Mouse (Mus musculus) lung, embryonic 15.5 days (tissue): ENCODE results near the gene Cyp3a25. TPM values are rescaled to one million over a fixed set of nuclear protein-coding genes. Genes with fewer than 3 reads are reported as not detected.
"Not testable (repeated sequence)": the region's sequence is repeated elsewhere in the genome, so short reads cannot be mapped to it uniquely, and the experiment has no call there.

ENCODE experiments used
- ATAC-seq: fragments of 200-750 bp; cut with Nextera tagmentation; 2 replicates; pipeline ENCODE4 v1.8.0; 2017; ENCODE audit warnings: moderate number of reproducible peaks, borderline replicate concordance; ENCODE audit not compliant: low FRiP score, low TSS enrichment; ENCODE audit errors: extremely low read depth
- H3K27ac ChIP-seq: fragments of 300-500 bp; sonication (generic); 2 replicates; pipeline ENCODE4 v1.5.1; 2015; ENCODE audit warnings: moderate library complexity, mild to moderate bottlenecking, inconsistent platforms
- H3K27me3 ChIP-seq: fragments of 300-500 bp; sonication (generic); 2 replicates; pipeline ENCODE4 v1.6.1; 2015; ENCODE audit warnings: inconsistent platforms
- H3K36me3 ChIP-seq: fragments of 300-500 bp; sonication (generic); 2 replicates; pipeline ENCODE4 v1.6.1; 2015; ENCODE audit warnings: inconsistent platforms
- H3K4me1 ChIP-seq: fragments of 300-500 bp; sonication (generic); 2 replicates; pipeline ENCODE4 v1.6.1; 2015; ENCODE audit warnings: inconsistent platforms
- H3K4me2 ChIP-seq: fragments of 300-500 bp; sonication (generic); 2 replicates; pipeline ENCODE4 v1.6.1; 2015; ENCODE audit warnings: inconsistent platforms, mild to moderate bottlenecking, moderate library complexity
- H3K4me3 ChIP-seq: fragments of 300-500 bp; sonication (generic); 2 replicates; pipeline ENCODE4 v1.5.1; 2015; ENCODE audit warnings: mild to moderate bottlenecking, inconsistent platforms
- H3K9ac ChIP-seq: fragments of 300-500 bp; sonication (generic); 2 replicates; pipeline ENCODE4 v1.6.1; 2015; ENCODE audit warnings: inconsistent platforms
- H3K9me3 ChIP-seq: fragments of 300-500 bp; sonication (generic); 2 replicates; pipeline ENCODE4 v1.6.1; 2016; ENCODE audit warnings: inconsistent platforms
- WGBS: fragments of 180-500 bp; shearing (Covaris S2); methylation state at CpG from one replicate; pipeline ENCODE4 v1.1.7; 2015; 5-methylcytosine and 5-hydroxymethylcytosine counted together
- polyA plus RNA-seq: library from polyadenylated mRNA; unstranded; fragments of >200 nt; fragmentation: Nextera tagmentation; extraction: Ambion mirVana; gene quantifications from 2 replicates; pipeline ENCODE4 v1.2.1, GENCODE M21; 2015

The Cyp3a25 gene
- polyA plus RNA-seq = not detected in 2 replicates

- not testable (repeated sequence) for ATAC-seq, H3K4me1 ChIP-seq, H3K4me3 ChIP-seq, H3K36me3 ChIP-seq, H3K9ac ChIP-seq, H3K4me2 ChIP-seq, H3K9me3 ChIP-seq, H3K27ac ChIP-seq, H3K27me3 ChIP-seq
- WGBS = 44% methylated on average over 1 of the region's 1 CpGs
Measured at GRCm38 (mm10) chr5:146009509-146009908, at the start of gene Cyp3a25. Gene Cyp3a25, minus strand, starts transcription at chr5:146009618.

- WGBS = 41% methylated on average over 4 of the region's 4 CpGs
- H3K27ac ChIP-seq = no peak overlapping the region
- no peaks in the 10 kb centered on the region for H3K27me3 ChIP-seq
- no peaks in the 10 kb centered on the region for H3K36me3 ChIP-seq
- H3K9ac ChIP-seq = no peak overlapping the region
- ATAC-seq = no peak
- no peaks in the 10 kb centered on the region for H3K4me1 ChIP-seq
- no peak overlapping the region for H3K4me3 ChIP-seq
- no peaks in the 10 kb centered on the region for H3K9me3 ChIP-seq
- no peak overlapping the region for H3K4me2 ChIP-seq
Measured at GRCm38 (mm10) chr5:146021136-146021535, 11.7 kb upstream of the Cyp3a25 start.

GRCm38 (mm10) chr5:146018275-146018674 lies 8.9 kb upstream of the Cyp3a25 start:
- no peak for ATAC-seq
- H3K27me3 ChIP-seq = no peaks in the 10 kb centered on the region
- whole genome bisulfite sequencing = 67% methylated on average over 5 of the region's 5 CpGs
- no peaks in the 10 kb centered on the region for H3K9me3 ChIP-seq
- no peaks in the 10 kb centered on the region for H3K4me1 ChIP-seq
- H3K36me3 ChIP-seq = no peaks in the 10 kb centered on the region
- H3K9ac ChIP-seq = no peak overlapping the region
- H3K4me3 ChIP-seq = no peak overlapping the region
- H3K4me2 ChIP-seq = no peak overlapping the region
- H3K27ac ChIP-seq = no peak overlapping the region

GRCm38 (mm10) chr5:146011251-146011650 lies 1.8 kb upstream of the Cyp3a25 start:
- Histone ChIP-seq H3K36me3 (no peaks in the 10 kb centered on the region), H3K9ac (no peak overlapping the region), H3K4me2 (no peak overlapping the region), H3K4me1 (no peaks in the 10 kb centered on the region), H3K4me3 (no peak overlapping the region), H3K27me3 (no peaks in the 10 kb centered on the region), H3K27ac (no peak overlapping the region), H3K9me3 (no peaks in the 10 kb centered on the region)
- no peak for ATAC-seq
- 74% methylated on average over 1 of the region's 1 CpGs for WGBS

- H3K27ac ChIP-seq = no peak overlapping the region
Measured at GRCm38 (mm10) chr5:145967080-145967479, 42.3 kb downstream of the Cyp3a25 start.

More at GRCm38 (mm10) chr5:145967080-145967479, 42.3 kb downstream of the Cyp3a25 start:
- H3K4me3 ChIP-seq = no peak overlapping the region
- no peak for ATAC-seq
- no peaks in the 10 kb centered on the region for H3K27me3 ChIP-seq
- H3K4me2 ChIP-seq = no peak overlapping the region
- H3K9ac ChIP-seq = no peak overlapping the region
- H3K36me3 ChIP-seq = no peaks in the 10 kb centered on the region
- no peaks in the 10 kb centered on the region for H3K9me3 ChIP-seq
- H3K4me1 ChIP-seq = no peaks in the 10 kb centered on the region

Other genes starting within 250 kb of the Cyp3a25 start
- not detected in 2 replicates for gene Cyp3a44, start 203.7 kb downstream of the Cyp3a25 start, polyA plus RNA-seq
- not detected in 2 replicates for gene Cyp3a11, start 129.7 kb downstream of the Cyp3a25 start, polyA plus RNA-seq
- gene Cyp3a59, start 69.6 kb upstream of the Cyp3a25 start, polyA plus RNA-seq = not detected in 2 replicates
- not detected in 2 replicates for gene Gm5565, start 150.9 kb upstream of the Cyp3a25 start, polyA plus RNA-seq
- not detected in 2 replicates for gene Gm6309, start 161.1 kb upstream of the Cyp3a25 start, polyA plus RNA-seq
- gene 1700001J03Rik, start 175.7 kb upstream of the Cyp3a25 start, polyA plus RNA-seq = not detected in 2 replicates
- 42.4 and 51.7 TPM in 2 replicates for gene Rnf6, start 211.9 kb upstream of the Cyp3a25 start, polyA plus RNA-seq
- 15.3 and 16.8 TPM in 2 replicates for gene Cdk8, start 221.6 kb upstream of the Cyp3a25 start, polyA plus RNA-seq